Mouse (Mus musculus): ENCODE results near the gene Kdm2a. TPM values are rescaled to one million over a fixed set of nuclear protein-coding genes. Genes with fewer than 3 reads are reported as not detected.

The Kdm2a gene
- polyA plus RNA-seq (2015; fragmentation: Nextera tagmentation; extraction: Ambion mirVana), result 30.0 and 32.8 TPM in 2 replicates

- Histone ChIP-seq H3K9me3 (replicated peaks; ENCODE audit: low read length) (no peaks in the 10 kb centered on the region), H3K4me1 (replicated peaks; ENCODE audit: insufficient read depth, low read length) (0 out of 2 replicates have a peak, but pooled peaks cover 8% of the 10 kb centered on the region), H3K4me2 (ENCODE audit: low read length) (peak within 1 kb of the TSS; percentile 94), H3K36me3 (ENCODE audit: insufficient read depth, low read length) (0 out of 2 replicates have a peak, but pooled peaks cover 1% of the 10 kb centered on the region), H3K9ac (ENCODE audit: low read depth, low read length) (peak within 1 kb of the TSS; percentile 82), H3K4me3 (replicated peaks; ENCODE audit: low read depth, low read length) (peak within 1 kb of the TSS; percentile 99), H3K27ac (peak within 1 kb of the TSS; percentile 97), H3K27me3 (ENCODE audit: insufficient read depth, low read length) (no peaks in the 10 kb centered on the region)
- no peak for TF ChIP-seq CTCF (IDR thresholded peaks at IDR 0.05; ENCODE audit: low read depth)
- peak; percentile 20 for ATAC-seq (replicated peaks; ENCODE audit: low FRiP score, low read depth)
- whole genome bisulfite sequencing, result under 1% methylated on average over 72 of the region's 82 CpGs
- DNase-seq (ENCODE audit: low spot score), result peak; percentile 47
Measured at GRCm38 (mm10) chr19:4397798-4398629, at the start of gene Kdm2a. Gene Kdm2a, minus strand, starts transcription at chr19:4398285.

- no peak overlapping the region for H3K27ac ChIP-seq
- H3K9me3 ChIP-seq (replicated peaks; ENCODE audit: low read length), result no peaks in the 10 kb centered on the region
- H3K4me3 ChIP-seq (replicated peaks; ENCODE audit: low read depth, low read length), result no peak overlapping the region
- H3K36me3 ChIP-seq (ENCODE audit: insufficient read depth, low read length), result 0 out of 2 replicates have a peak, but pooled peaks cover 4% of the 10 kb centered on the region
- TF ChIP-seq CTCF (IDR thresholded peaks at IDR 0.05; ENCODE audit: low read depth), result no peak
- DNase-seq (ENCODE audit: low spot score) (no peak), ATAC-seq (replicated peaks; ENCODE audit: low FRiP score, low read depth) (no peak)
- H3K27me3 ChIP-seq (ENCODE audit: insufficient read depth, low read length), result no peaks in the 10 kb centered on the region
- H3K9ac ChIP-seq (ENCODE audit: low read depth, low read length), result no peak overlapping the region
- no peak overlapping the region for H3K4me2 ChIP-seq (ENCODE audit: low read length)
- 93% methylated on average over 9 of the region's 9 CpGs for WGBS
- H3K4me1 ChIP-seq (replicated peaks; ENCODE audit: insufficient read depth, low read length), result no peaks in the 10 kb centered on the region
Measured at GRCm38 (mm10) chr19:4447445-4447844, 49.4 kb upstream of the Kdm2a start.

GRCm38 (mm10) chr19:4446661-4447420, 48.8 kb upstream of the Kdm2a start:
- DNase-seq (ENCODE audit: low spot score), result no peak
- no peak for ATAC-seq (replicated peaks; ENCODE audit: low FRiP score, low read depth)
- TF ChIP-seq CTCF (IDR thresholded peaks at IDR 0.05; ENCODE audit: low read depth), result no peak
- WGBS, result 90% methylated on average over 8 of the region's 8 CpGs
- Histone ChIP-seq H3K4me1 (replicated peaks; ENCODE audit: insufficient read depth, low read length) (peaks cover 4% of the 10 kb centered on the region), H3K9me3 (replicated peaks; ENCODE audit: low read length) (no peaks in the 10 kb centered on the region), H3K36me3 (ENCODE audit: insufficient read depth, low read length) (0 out of 2 replicates have a peak, but pooled peaks cover 4% of the 10 kb centered on the region), H3K9ac (ENCODE audit: low read depth, low read length) (no peak overlapping the region), H3K27ac (no peak overlapping the region), H3K27me3 (ENCODE audit: insufficient read depth, low read length) (no peaks in the 10 kb centered on the region), H3K4me2 (ENCODE audit: low read length) (no peak overlapping the region), H3K4me3 (replicated peaks; ENCODE audit: low read depth, low read length) (no peak overlapping the region)

- Histone ChIP-seq H3K27ac (peak overlapping the region; percentile 94), H3K36me3 (ENCODE audit: insufficient read depth, low read length) (0 out of 2 replicates have a peak, but pooled peaks cover 4% of the 10 kb centered on the region), H3K9ac (ENCODE audit: low read depth, low read length) (no peak overlapping the region), H3K4me1 (replicated peaks; ENCODE audit: insufficient read depth, low read length) (peaks cover 20% of the 10 kb centered on the region), H3K4me3 (replicated peaks; ENCODE audit: low read depth, low read length) (no peak overlapping the region), H3K4me2 (ENCODE audit: low read length) (peak overlapping the region; percentile 11; the same call in 1 of the 2 replicates), H3K9me3 (replicated peaks; ENCODE audit: low read length) (no peaks in the 10 kb centered on the region), H3K27me3 (ENCODE audit: insufficient read depth, low read length) (no peaks in the 10 kb centered on the region)
- 9% methylated on average over 3 of the region's 3 CpGs for WGBS
- peak; percentile 96 for TF ChIP-seq CTCF (IDR thresholded peaks at IDR 0.05; ENCODE audit: low read depth)
- peak; percentile 90 for DNase-seq (ENCODE audit: low spot score)
- peak; percentile 22; the same call in 1 of the 2 replicates for ATAC-seq (replicated peaks; ENCODE audit: low FRiP score, low read depth)
Measured at GRCm38 (mm10) chr19:4442408-4442807, 44.3 kb upstream of the Kdm2a start.

- H3K4me2 ChIP-seq (ENCODE audit: low read length), result peak overlapping the region; percentile 11; the same call in 1 of the 2 replicates
- TF ChIP-seq CTCF (IDR thresholded peaks at IDR 0.05; ENCODE audit: low read depth), result no peak
- H3K4me1 ChIP-seq (replicated peaks; ENCODE audit: insufficient read depth, low read length), result peaks cover 20% of the 10 kb centered on the region
- H3K27me3 ChIP-seq (ENCODE audit: insufficient read depth, low read length), result no peaks in the 10 kb centered on the region
- 0 out of 2 replicates have a peak, but pooled peaks cover 4% of the 10 kb centered on the region for H3K36me3 ChIP-seq (ENCODE audit: insufficient read depth, low read length)
- H3K9ac ChIP-seq (ENCODE audit: low read depth, low read length), result no peak overlapping the region
- H3K4me3 ChIP-seq (replicated peaks; ENCODE audit: low read depth, low read length), result no peak overlapping the region
- no peaks in the 10 kb centered on the region for H3K9me3 ChIP-seq (replicated peaks; ENCODE audit: low read length)
- peak; percentile 79 for ATAC-seq (replicated peaks; ENCODE audit: low FRiP score, low read depth)
- H3K27ac ChIP-seq, result peak overlapping the region; percentile 94
- 10% methylated on average over 10 of the region's 10 CpGs for WGBS
- peak; percentile 94 for DNase-seq (ENCODE audit: low spot score)
Measured at GRCm38 (mm10) chr19:4441621-4442161, 43.6 kb upstream of the Kdm2a start.

All from kidney, postnatal 0 days (tissue).